Mouse (Mus musculus): ENCODE results near the gene Slc9a6. TPM values are rescaled to one million over a fixed set of nuclear protein-coding genes. Genes with fewer than 3 reads are reported as not detected.

The Slc9a6 gene
- polyA plus RNA-seq, 1 experiment from 2014 or later, result 16.6 TPM

DNA sequence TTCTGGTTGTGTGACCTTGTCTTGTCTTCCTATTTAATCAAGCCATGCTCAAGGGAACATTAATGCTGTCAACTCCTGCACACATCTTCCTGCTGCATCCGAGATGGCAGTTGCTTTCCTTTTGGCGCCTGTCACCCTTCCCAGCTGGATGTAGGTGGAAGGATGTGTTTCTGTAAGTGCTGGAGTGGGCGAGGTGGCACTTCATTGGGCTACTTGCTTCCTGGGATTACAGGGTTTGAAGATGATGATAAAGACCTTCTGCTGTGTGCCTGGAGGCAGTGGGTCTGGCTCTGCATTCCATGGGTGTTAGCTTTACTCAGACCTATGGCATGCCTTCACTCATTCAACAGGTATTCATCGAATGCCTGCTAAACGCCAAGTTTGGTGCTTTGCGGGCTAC lies 68.2 kb downstream of the Slc9a6 start:
- Histone ChIP-seq H3K4me2 (ENCODE audit: low read depth, low read length) (no peak overlapping the region), H3K27me3 (ENCODE audit: control insufficient read depth, insufficient read depth, low read length) (no peaks in the 10 kb centered on the region), H3K27ac (ENCODE audit: low read length) (no peak overlapping the region), H3K4me3 (replicated peaks; ENCODE audit: low read length) (no peak overlapping the region), H3K9me3 (replicated peaks; ENCODE audit: control insufficient read depth, low read length) (no peaks in the 10 kb centered on the region), H3K36me3 (ENCODE audit: control insufficient read depth, insufficient read depth, low read length) (no peaks in the 10 kb centered on the region), H3K4me1 (ENCODE audit: control insufficient read depth, insufficient read depth, low read length) (no peaks in the 10 kb centered on the region), H3K9ac (ENCODE audit: low read length) (no peak overlapping the region)
- WGBS, result 68% methylated on average over 6 of the region's 6 CpGs
- no peak for ATAC-seq (ENCODE audit: insufficient read depth, low FRiP score)

DNA sequence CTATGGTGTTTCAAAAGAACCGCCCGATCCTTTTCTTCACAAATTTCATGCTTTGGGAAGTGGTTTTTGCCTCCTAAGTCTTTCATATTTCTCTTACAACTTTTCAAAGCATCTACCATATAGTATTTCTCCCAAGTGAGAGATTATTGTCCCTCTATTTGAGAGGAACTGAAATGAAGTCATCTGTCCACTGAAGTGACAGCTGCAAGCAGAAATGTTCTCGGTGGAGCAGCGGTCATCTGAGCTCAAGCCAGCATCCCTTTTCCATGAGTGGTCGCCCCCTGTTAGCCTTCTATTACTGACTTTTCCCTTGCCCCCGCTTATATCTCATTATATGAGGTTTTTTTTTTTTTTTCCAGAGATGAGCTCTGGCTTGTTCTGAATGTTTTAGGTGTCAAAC lies 69.5 kb downstream of the Slc9a6 start:
- ATAC-seq (ENCODE audit: insufficient read depth, low FRiP score), result no peak
- H3K9me3 ChIP-seq (replicated peaks; ENCODE audit: control insufficient read depth, low read length), result no peaks in the 10 kb centered on the region
- H3K4me2 ChIP-seq (ENCODE audit: low read depth, low read length), result no peak overlapping the region
- H3K4me3 ChIP-seq (replicated peaks; ENCODE audit: low read length), result no peak overlapping the region
- no peak overlapping the region for H3K27ac ChIP-seq (ENCODE audit: low read length)
- H3K4me1 ChIP-seq (ENCODE audit: control insufficient read depth, insufficient read depth, low read length), result no peaks in the 10 kb centered on the region
- no peaks in the 10 kb centered on the region for H3K36me3 ChIP-seq (ENCODE audit: control insufficient read depth, insufficient read depth, low read length)
- 72% methylated on average over 6 of the region's 6 CpGs for WGBS
- H3K27me3 ChIP-seq (ENCODE audit: control insufficient read depth, insufficient read depth, low read length), result no peaks in the 10 kb centered on the region
- no peak overlapping the region for H3K9ac ChIP-seq (ENCODE audit: low read length)

DNA sequence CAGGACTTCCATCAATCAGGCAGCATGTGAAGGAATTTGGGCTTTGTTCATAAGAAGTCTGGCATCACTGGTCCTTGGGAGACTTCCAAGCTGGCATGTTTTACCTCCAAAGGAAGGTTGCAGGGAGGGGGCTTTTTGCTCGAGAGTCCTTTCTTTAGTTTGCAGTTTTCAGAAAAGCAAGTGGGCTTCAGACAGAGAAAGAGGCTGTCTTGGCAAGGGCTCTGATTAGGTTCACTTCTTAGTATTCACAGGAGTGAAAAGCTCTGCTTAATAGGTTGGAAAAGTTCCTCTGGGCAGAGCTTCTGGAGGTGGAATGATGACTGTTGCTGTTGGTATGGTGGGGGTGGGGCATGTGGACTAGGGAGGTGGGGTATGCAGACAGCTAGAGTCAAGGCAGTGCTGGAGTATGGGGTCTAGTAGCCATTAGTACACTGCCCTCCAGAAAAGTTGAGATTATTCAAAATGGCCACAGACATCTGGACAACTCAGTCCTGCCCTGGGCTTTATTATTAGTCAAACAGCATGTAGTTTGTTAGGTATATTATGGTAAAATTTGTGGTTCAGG lies 72.7 kb downstream of the Slc9a6 start:
- Histone ChIP-seq H3K4me1 (ENCODE audit: control insufficient read depth, insufficient read depth, low read length) (no peaks in the 10 kb centered on the region), H3K27me3 (ENCODE audit: control insufficient read depth, insufficient read depth, low read length) (no peaks in the 10 kb centered on the region), H3K4me3 (replicated peaks; ENCODE audit: low read length) (no peak overlapping the region), H3K4me2 (ENCODE audit: low read depth, low read length) (no peak overlapping the region), H3K27ac (ENCODE audit: low read length) (no peak overlapping the region), H3K9ac (ENCODE audit: low read length) (no peak overlapping the region), H3K9me3 (replicated peaks; ENCODE audit: control insufficient read depth, low read length) (no peaks in the 10 kb centered on the region), H3K36me3 (ENCODE audit: control insufficient read depth, insufficient read depth, low read length) (no peaks in the 10 kb centered on the region)
- ATAC-seq (ENCODE audit: insufficient read depth, low FRiP score), result no peak
- 63% methylated on average over 1 of the region's 1 CpGs for WGBS

DNA sequence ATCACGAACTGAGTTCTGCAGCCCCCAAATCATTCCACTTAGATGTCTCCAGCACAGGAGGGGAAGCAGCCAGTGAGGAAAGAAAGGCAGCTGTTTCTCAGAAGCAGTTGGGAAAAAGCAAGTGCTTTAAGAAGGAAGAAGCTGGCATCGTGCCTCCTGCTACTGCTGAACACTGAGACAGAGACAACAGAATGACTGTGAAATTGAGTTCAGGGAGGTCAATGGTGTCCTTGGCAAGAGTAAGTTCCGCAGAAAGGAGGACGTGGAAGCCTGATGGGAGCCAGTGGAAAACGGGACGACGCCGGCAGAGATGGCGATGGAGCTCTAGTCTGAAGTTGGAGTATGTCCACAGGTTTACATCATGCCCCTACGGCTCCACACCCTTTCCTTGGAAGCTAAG lies 74.0 kb downstream of the Slc9a6 start:
- Histone ChIP-seq H3K4me1 (ENCODE audit: control insufficient read depth, insufficient read depth, low read length) (no peaks in the 10 kb centered on the region), H3K36me3 (ENCODE audit: control insufficient read depth, insufficient read depth, low read length) (no peaks in the 10 kb centered on the region), H3K9me3 (replicated peaks; ENCODE audit: control insufficient read depth, low read length) (no peaks in the 10 kb centered on the region), H3K9ac (ENCODE audit: low read length) (no peak overlapping the region), H3K27ac (ENCODE audit: low read length) (no peak overlapping the region), H3K27me3 (ENCODE audit: control insufficient read depth, insufficient read depth, low read length) (no peaks in the 10 kb centered on the region), H3K4me2 (ENCODE audit: low read depth, low read length) (no peak overlapping the region), H3K4me3 (replicated peaks; ENCODE audit: low read length) (no peak overlapping the region)
- no peak for ATAC-seq (ENCODE audit: insufficient read depth, low FRiP score)
- 79% methylated on average over 10 of the region's 10 CpGs for WGBS

DNA sequence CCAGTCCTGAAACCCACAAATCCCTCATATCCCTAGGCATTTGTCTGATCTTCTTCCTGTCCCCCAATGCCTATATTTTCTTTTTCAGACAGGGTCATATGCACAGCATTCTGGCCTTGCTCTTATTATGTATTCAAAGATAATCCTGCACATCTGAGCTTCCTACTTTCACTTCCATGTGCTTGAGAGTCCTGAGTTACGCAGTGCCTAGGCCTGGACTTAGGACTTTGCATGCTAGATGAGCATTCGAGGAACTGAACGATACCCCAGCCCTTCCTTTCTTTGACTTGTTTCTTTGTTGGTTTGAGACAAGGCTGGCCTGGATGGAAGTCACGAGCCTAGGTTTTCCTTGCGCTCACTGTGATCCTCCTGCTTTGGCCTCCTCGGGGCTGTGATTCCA lies 83.0 kb downstream of the Slc9a6 start:
- Histone ChIP-seq H3K4me2 (ENCODE audit: low read depth, low read length) (no peak overlapping the region), H3K27ac (ENCODE audit: low read length) (no peak overlapping the region), H3K4me3 (replicated peaks; ENCODE audit: low read length) (no peak overlapping the region), H3K4me1 (ENCODE audit: control insufficient read depth, insufficient read depth, low read length) (no peaks in the 10 kb centered on the region), H3K9me3 (replicated peaks; ENCODE audit: control insufficient read depth, low read length) (no peaks in the 10 kb centered on the region), H3K27me3 (ENCODE audit: control insufficient read depth, insufficient read depth, low read length) (no peaks in the 10 kb centered on the region), H3K9ac (ENCODE audit: low read length) (no peak overlapping the region), H3K36me3 (ENCODE audit: control insufficient read depth, insufficient read depth, low read length) (no peaks in the 10 kb centered on the region)
- ATAC-seq (ENCODE audit: insufficient read depth, low FRiP score), result no peak
- 83% methylated on average over 6 of the region's 6 CpGs for WGBS

DNA sequence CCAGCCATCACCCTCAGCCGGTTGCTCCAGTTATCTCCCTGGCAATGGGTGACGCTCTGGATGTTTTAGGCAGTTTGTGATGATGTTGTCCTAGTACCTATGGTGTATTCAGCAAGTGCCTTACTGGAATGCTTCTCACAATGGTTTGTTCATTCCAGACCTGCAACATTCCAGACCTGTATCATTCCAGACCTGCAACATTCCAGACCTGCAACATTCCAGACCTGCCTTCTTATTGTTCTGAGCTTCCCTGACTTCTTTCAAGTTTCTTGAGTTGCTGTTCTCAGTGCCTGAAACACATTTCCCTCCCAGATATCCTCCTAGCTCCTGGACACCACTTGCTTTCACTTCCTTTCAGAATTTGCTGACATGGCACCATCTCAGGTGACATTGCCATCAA lies 85.0 kb downstream of the Slc9a6 start:
- Histone ChIP-seq H3K27me3 (ENCODE audit: control insufficient read depth, insufficient read depth, low read length) (no peaks in the 10 kb centered on the region), H3K36me3 (ENCODE audit: control insufficient read depth, insufficient read depth, low read length) (no peaks in the 10 kb centered on the region), H3K27ac (ENCODE audit: low read length) (no peak overlapping the region), H3K4me1 (ENCODE audit: control insufficient read depth, insufficient read depth, low read length) (no peaks in the 10 kb centered on the region), H3K9me3 (replicated peaks; ENCODE audit: control insufficient read depth, low read length) (no peaks in the 10 kb centered on the region), H3K4me2 (ENCODE audit: low read depth, low read length) (no peak overlapping the region), H3K9ac (ENCODE audit: low read length) (no peak overlapping the region), H3K4me3 (replicated peaks; ENCODE audit: low read length) (no peak overlapping the region)
- 73% methylated on average over 2 of the region's 2 CpGs for WGBS
- no peak for ATAC-seq (ENCODE audit: insufficient read depth, low FRiP score)

DNA sequence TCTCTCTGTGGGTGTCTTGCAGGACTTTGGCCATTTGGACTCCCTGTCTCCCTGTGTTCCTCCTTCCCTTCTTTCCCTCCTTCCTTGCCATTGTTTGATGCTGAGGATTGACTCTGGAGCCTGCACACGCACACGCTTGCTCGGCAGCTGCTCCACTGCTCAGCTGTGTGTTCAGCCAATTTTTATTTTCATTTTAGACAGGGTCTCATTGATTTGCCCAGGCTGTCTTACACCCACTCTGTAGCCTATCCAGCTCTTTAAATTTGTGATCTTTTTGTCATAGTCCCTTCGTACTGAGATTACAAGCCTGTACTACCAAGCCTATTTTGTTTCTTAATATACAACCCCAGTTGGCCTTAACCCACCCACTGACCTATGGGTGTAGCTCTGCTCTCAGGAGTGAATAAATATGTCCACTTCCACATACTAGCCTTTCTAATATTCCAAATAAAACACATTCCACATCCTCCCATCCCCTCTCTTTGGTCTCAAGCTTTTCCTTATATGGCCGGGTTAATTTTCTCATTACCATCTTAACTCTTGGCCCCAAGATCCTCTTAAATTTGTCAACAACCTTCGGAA lies 87.7 kb downstream of the Slc9a6 start:
- 63% methylated on average over 6 of the region's 6 CpGs for WGBS
- Histone ChIP-seq H3K27me3 (ENCODE audit: control insufficient read depth, insufficient read depth, low read length) (no peaks in the 10 kb centered on the region), H3K4me1 (ENCODE audit: control insufficient read depth, insufficient read depth, low read length) (no peaks in the 10 kb centered on the region), H3K4me2 (ENCODE audit: low read depth, low read length) (no peak overlapping the region), H3K9ac (ENCODE audit: low read length) (no peak overlapping the region), H3K27ac (ENCODE audit: low read length) (no peak overlapping the region), H3K36me3 (ENCODE audit: control insufficient read depth, insufficient read depth, low read length) (no peaks in the 10 kb centered on the region), H3K4me3 (replicated peaks; ENCODE audit: low read length) (no peak overlapping the region), H3K9me3 (replicated peaks; ENCODE audit: control insufficient read depth, low read length) (no peaks in the 10 kb centered on the region)
- no peak for ATAC-seq (ENCODE audit: insufficient read depth, low FRiP score)

DNA sequence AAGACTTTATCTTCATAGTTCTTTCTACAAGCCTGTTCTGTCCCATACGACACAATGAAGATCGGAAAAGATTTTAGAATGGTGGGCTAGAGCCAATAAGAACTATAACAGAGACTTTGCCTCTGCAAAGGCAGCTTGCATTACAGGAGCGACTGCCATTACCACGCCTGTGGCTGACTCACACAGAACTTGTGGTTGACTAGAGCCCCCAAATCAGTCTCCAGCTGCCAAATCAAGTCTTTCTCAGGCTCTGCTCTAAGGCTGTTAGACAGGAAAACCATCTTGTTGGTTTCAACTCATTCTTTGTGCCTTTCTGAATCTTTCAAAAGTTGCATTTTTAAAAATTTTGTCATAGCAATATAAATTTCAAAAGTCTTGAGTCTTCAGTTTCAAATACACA lies 88.3 kb downstream of the Slc9a6 start:
- no peak for ATAC-seq (ENCODE audit: insufficient read depth, low FRiP score)
- H3K9me3 ChIP-seq (replicated peaks; ENCODE audit: control insufficient read depth, low read length), result no peaks in the 10 kb centered on the region

DNA sequence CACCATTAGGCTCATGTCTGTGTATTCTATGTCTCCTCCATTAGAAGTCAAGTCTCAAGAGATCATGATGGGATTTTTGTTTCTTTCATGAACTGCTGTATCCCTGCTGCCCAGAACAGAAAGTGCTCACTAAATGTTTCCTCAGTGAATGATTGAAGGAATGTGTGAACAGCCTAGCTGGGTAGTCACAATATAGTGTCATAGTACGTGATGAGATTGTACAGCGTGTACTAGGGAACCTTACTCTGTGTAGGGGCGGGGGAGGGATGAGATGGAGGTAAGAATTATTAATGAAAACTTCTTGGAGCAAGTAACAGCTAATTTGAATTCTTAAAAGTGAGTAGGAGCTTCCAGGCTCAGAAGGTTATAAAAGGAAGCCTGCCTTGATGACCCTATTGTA lies 91.7 kb downstream of the Slc9a6 start:
- 70% methylated on average over 3 of the region's 3 CpGs for WGBS
- Histone ChIP-seq H3K36me3 (ENCODE audit: control insufficient read depth, insufficient read depth, low read length) (no peaks in the 10 kb centered on the region), H3K4me3 (replicated peaks; ENCODE audit: low read length) (no peak overlapping the region), H3K4me1 (ENCODE audit: control insufficient read depth, insufficient read depth, low read length) (no peaks in the 10 kb centered on the region), H3K4me2 (ENCODE audit: low read depth, low read length) (no peak overlapping the region), H3K27me3 (ENCODE audit: control insufficient read depth, insufficient read depth, low read length) (no peaks in the 10 kb centered on the region), H3K9me3 (replicated peaks; ENCODE audit: control insufficient read depth, low read length) (no peaks in the 10 kb centered on the region), H3K9ac (ENCODE audit: low read length) (no peak overlapping the region), H3K27ac (ENCODE audit: low read length) (no peak overlapping the region)
- no peak for ATAC-seq (ENCODE audit: insufficient read depth, low FRiP score)

More for the DNA sequence above, 88.3 kb downstream of the Slc9a6 start:
- no peaks in the 10 kb centered on the region for H3K27me3 ChIP-seq (ENCODE audit: control insufficient read depth, insufficient read depth, low read length)
- H3K4me2 ChIP-seq (ENCODE audit: low read depth, low read length), result no peak overlapping the region
- H3K4me3 ChIP-seq (replicated peaks; ENCODE audit: low read length), result no peak overlapping the region
- no peak overlapping the region for H3K9ac ChIP-seq (ENCODE audit: low read length)
- no peak overlapping the region for H3K27ac ChIP-seq (ENCODE audit: low read length)
- no peaks in the 10 kb centered on the region for H3K36me3 ChIP-seq (ENCODE audit: control insufficient read depth, insufficient read depth, low read length)
- H3K4me1 ChIP-seq (ENCODE audit: control insufficient read depth, insufficient read depth, low read length), result no peaks in the 10 kb centered on the region
- WGBS, result 69% methylated on average over 4 of the region's 4 CpGs
